Mouse (Mus musculus): ENCODE results near the gene Zfp683.

- TF ChIP-seq POLR2A (IDR thresholded peaks at IDR 0.05; ENCODE audit: control insufficient read depth, extremely low read depth, insufficient read depth, low read length, poor library complexity) (no peak), CTCF (IDR thresholded peaks at IDR 0.05; ENCODE audit: borderline replicate concordance, control insufficient read depth, extremely low read depth, insufficient read depth, low read length, poor library complexity) (no peak)
Observed at GRCm38 (mm10) chr4:134051912-134052311, 1.7 kb upstream of the Zfp683 start.

Measured in thymus, adult 2 months (tissue).